ENCODE assay signal across 17 mouse cellular contexts in the genomic region with DNA sequence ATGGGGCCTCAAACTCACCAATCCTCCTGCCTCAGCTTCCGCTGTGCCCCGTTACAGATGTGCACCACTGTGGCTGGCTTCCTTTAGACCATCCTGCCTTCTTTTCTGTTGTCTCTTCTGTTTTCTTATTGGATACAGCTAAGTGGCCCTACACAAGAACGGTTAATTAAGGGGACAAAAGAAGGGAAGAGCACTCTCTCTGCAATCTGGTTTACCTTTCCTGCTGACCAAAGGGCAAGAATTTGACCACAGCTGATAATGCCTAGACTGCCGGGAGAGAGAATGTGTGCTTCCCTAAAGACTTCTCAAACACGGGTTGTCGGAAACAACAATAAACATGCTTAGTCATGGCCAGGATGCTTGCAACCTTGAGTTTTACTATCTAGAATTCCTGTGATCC.
"Had no signal": no experiment of that assay in that cellular context is flagged by ENCODE, and none has a peak within 500 bp of the region (broad histone marks: within the 10 kb centered on the region; RNA-seq: fewer than 3 reads in every experiment).

No protein-coding gene starts in this region.

- H3K4me3 ChIP-seq: neural tube, embryonic 12.5 days; neural tube, embryonic 13.5 days; neural tube, embryonic 15.5 days; stomach, embryonic 15.5 days had no signal

- DNase-seq: retina, postnatal 1 day; right cerebral cortex, adult 18-20 months; right cerebral cortex, postnatal 14 days; right cerebral cortex, postnatal 25 days; right cerebral cortex, postnatal 4 days; spleen, adult 18-20 months; thymus, adult 18-20 months; thymus, adult 2 months; thymus, postnatal 14 days; thymus, postnatal 25 days; thymus, postnatal 36 days; thymus, postnatal 4 days had no signal

- H3K4me1 ChIP-seq: neural tube, embryonic 12.5 days; neural tube, embryonic 13.5 days; neural tube, embryonic 15.5 days had no signal

- H3K27me3 ChIP-seq: neural tube, embryonic 12.5 days; neural tube, embryonic 13.5 days; neural tube, embryonic 15.5 days; stomach, embryonic 15.5 days had no signal

- H3K36me3 ChIP-seq: neural tube, embryonic 12.5 days; neural tube, embryonic 13.5 days; neural tube, embryonic 15.5 days; stomach, embryonic 15.5 days had no signal

- H3K9ac ChIP-seq: neural tube, embryonic 12.5 days; neural tube, embryonic 13.5 days; neural tube, embryonic 15.5 days; stomach, embryonic 15.5 days had no signal

- H3K27ac ChIP-seq: neural tube, embryonic 12.5 days; neural tube, embryonic 13.5 days; neural tube, embryonic 15.5 days; stomach, embryonic 15.5 days; stomach, postnatal 0 days had no signal

- H3K4me2 ChIP-seq: neural tube, embryonic 12.5 days; neural tube, embryonic 13.5 days; neural tube, embryonic 15.5 days; stomach, embryonic 15.5 days had no signal

- H3K9me3 ChIP-seq: neural tube, embryonic 12.5 days; neural tube, embryonic 13.5 days; neural tube, embryonic 15.5 days; stomach, embryonic 15.5 days had no signal
